Mouse (Mus musculus) MEL (cell line): ENCODE measurements around the gene Ranbp10. TPM values are rescaled to one million over a fixed set of nuclear protein-coding genes. Genes with fewer than 3 reads are reported as not detected.

ENCODE experiments used
- DNase-seq: peaks from one replicate; pipeline ENCODE4 v3.0.0; 2011; ENCODE audit warnings: low read depth, low spot score
- H3K27ac ChIP-seq: 2 replicates; pipeline ENCODE4 v1.5.1; 2012; ENCODE audit warnings: low read depth, mild to moderate bottlenecking, control low read depth, low read length, moderate library complexity; ENCODE audit not compliant: control insufficient read depth
- H3K27me3 ChIP-seq, 2 experiments: fragments of 150-350 bp in 1 of 2; sonication (generic) in 1 of 2; 2 replicates each; pipeline ENCODE4 v1.6.1; 2012; ENCODE audit warnings: low read length in 2 of 2, mild to moderate bottlenecking in 2 of 2, improper control_type of control experiment in 1 of 2, moderate library complexity in 1 of 2; ENCODE audit not compliant: insufficient read depth in 2 of 2, control insufficient read depth in 1 of 2
- H3K36me3 ChIP-seq, 2 experiments: 2 replicates each; pipeline ENCODE4 v1.6.1; 2012 to 2014; ENCODE audit warnings: low read length in 2 of 2, improper control_type of control experiment in 1 of 2, inconsistent platforms in 1 of 2, mild to moderate bottlenecking in 1 of 2; ENCODE audit not compliant: insufficient read depth in 2 of 2, control insufficient read depth in 1 of 2
- H3K4me1 ChIP-seq, 2 experiments: fragments of 150-350 bp in 1 of 2; sonication (generic) in 1 of 2; 2 replicates each; pipeline ENCODE4 v1.6.1; 2012; ENCODE audit warnings: low read length in 2 of 2, improper control_type of control experiment in 1 of 2, mild to moderate bottlenecking in 1 of 2; ENCODE audit not compliant: insufficient read depth in 2 of 2, control insufficient read depth in 1 of 2
- H3K4me3 ChIP-seq, 2 experiments: fragments of 150-350 bp in 1 of 2; sonication (generic) in 1 of 2; 2 replicates each; pipeline ENCODE4 v1.5.1; 2012; ENCODE audit warnings: low read depth in 2 of 2, low read length in 2 of 2, mild to moderate bottlenecking in 2 of 2, moderate library complexity in 2 of 2, control low read depth in 1 of 2, improper control_type of control experiment in 1 of 2; ENCODE audit not compliant: control insufficient read depth in 1 of 2, insufficient read depth in 1 of 2
- H3K79me2 ChIP-seq: 2 replicates; pipeline ENCODE4 v1.6.1; 2012; ENCODE audit warnings: mild to moderate bottlenecking, low read length, moderate library complexity; ENCODE audit not compliant: control insufficient read depth, poor library complexity, insufficient read depth
- H3K9ac ChIP-seq: 2 replicates; pipeline ENCODE4 v1.6.1; 2012; ENCODE audit warnings: low read depth, mild to moderate bottlenecking, control low read depth, low read length, moderate library complexity; ENCODE audit not compliant: control insufficient read depth, poor library complexity, severe bottlenecking
- H3K9me3 ChIP-seq: fragments of 150-350 bp; sonication (generic); replicated peaks from 2 replicates; pipeline ENCODE4 v1.6.1; 2012; ENCODE audit warnings: mild to moderate bottlenecking, low read length, improper control_type of control experiment, moderate library complexity; ENCODE audit not compliant: insufficient read depth
- BHLHE40 ChIP-seq: IDR thresholded peaks from 2 replicates; pipeline ENCODE4 v1.6.1; 2012; ENCODE audit warnings: low read depth, mild to moderate bottlenecking, inconsistent platforms, low read length, improper control_type of control experiment, borderline replicate concordance
- CHD1 ChIP-seq: IDR thresholded peaks from 2 replicates; pipeline ENCODE4 v1.6.1; 2012; ENCODE audit warnings: low read depth, mild to moderate bottlenecking, inconsistent platforms, low read length, improper control_type of control experiment
- CHD2 ChIP-seq: IDR thresholded peaks from 2 replicates; pipeline ENCODE4 v1.6.1; 2011; ENCODE audit warnings: low read length, improper control_type of control experiment
- CTCF ChIP-seq, 3 experiments: IDR thresholded peaks in 2 of 3; conservative IDR thresholded peaks in 1 of 3; 2 replicates each; pipeline ENCODE4 v1.5.1; 2011 to 2012; ENCODE audit warnings: low read length in 3 of 3, low read depth in 2 of 3, mild to moderate bottlenecking in 2 of 3, improper control_type of control experiment in 1 of 3, inconsistent platforms in 1 of 3, mixed read lengths in 1 of 3, moderate library complexity in 1 of 3; ENCODE audit not compliant: control insufficient read depth in 1 of 3, insufficient read depth in 1 of 3, poor library complexity in 1 of 3, severe bottlenecking in 1 of 3
- E2F4 ChIP-seq: IDR thresholded peaks from 2 replicates; pipeline ENCODE4 v1.6.1; 2011; ENCODE audit warnings: low read depth, low read length, improper control_type of control experiment, borderline replicate concordance
- ELF1 ChIP-seq: IDR thresholded peaks from 2 replicates; pipeline ENCODE4 v1.6.1; 2014; ENCODE audit warnings: low read depth, mild to moderate bottlenecking, inconsistent platforms, low read length, improper control_type of control experiment, moderate library complexity
- ETS1 ChIP-seq: IDR thresholded peaks from 2 replicates; pipeline ENCODE4 v1.6.1; 2012; ENCODE audit warnings: low read depth, mild to moderate bottlenecking, inconsistent platforms, low read length, improper control_type of control experiment, moderate library complexity
- GABPA ChIP-seq: IDR thresholded peaks from 2 replicates; pipeline ENCODE4 v1.6.1; 2012; ENCODE audit warnings: low read depth, mild to moderate bottlenecking, inconsistent platforms, low read length, improper control_type of control experiment, moderate library complexity
- GATA1 ChIP-seq: IDR thresholded peaks from 2 replicates; pipeline ENCODE4 v1.6.1; 2011; ENCODE audit warnings: low read depth, low read length, improper control_type of control experiment
- HCFC1 ChIP-seq: IDR thresholded peaks from 2 replicates; pipeline ENCODE4 v1.6.1; 2012; ENCODE audit warnings: low read depth, mild to moderate bottlenecking, inconsistent platforms, low read length, improper control_type of control experiment, moderate library complexity
- JUND ChIP-seq: IDR thresholded peaks from 2 replicates; pipeline ENCODE4 v1.6.1; 2011; ENCODE audit warnings: low read depth, mild to moderate bottlenecking, improper control_type of control experiment, low read length
- KAT2A ChIP-seq: conservative IDR thresholded peaks from 2 replicates; pipeline ENCODE4 v1.6.1; 2012; ENCODE audit warnings: low read depth, low read length, improper control_type of control experiment, inconsistent platforms
- MAFK ChIP-seq: IDR thresholded peaks from 2 replicates; pipeline ENCODE4 v1.6.1; 2011; ENCODE audit warnings: low read depth, mild to moderate bottlenecking, low read length, improper control_type of control experiment, borderline replicate concordance
- MAZ ChIP-seq: IDR thresholded peaks from 2 replicates; pipeline ENCODE4 v1.6.1; 2012; ENCODE audit warnings: low read depth, mild to moderate bottlenecking, inconsistent platforms, low read length, improper control_type of control experiment
- MYC ChIP-seq: IDR thresholded peaks from 2 replicates; pipeline ENCODE4 v1.6.1; 2011; ENCODE audit warnings: low read depth, mild to moderate bottlenecking, low read length, improper control_type of control experiment, moderate library complexity
- NELFE ChIP-seq: IDR thresholded peaks from 2 replicates; pipeline ENCODE4 v1.6.1; 2011; ENCODE audit warnings: low read depth, low read length, improper control_type of control experiment
- NRF1 ChIP-seq: IDR thresholded peaks from 2 replicates; pipeline ENCODE4 v1.6.1; 2014; ENCODE audit warnings: low read depth, mild to moderate bottlenecking, inconsistent platforms, low read length, improper control_type of control experiment, moderate library complexity; ENCODE audit not compliant: poor library complexity, insufficient read depth, severe bottlenecking
- POLR2A ChIP-seq, 2 experiments: IDR thresholded peaks; 2 replicates each; pipeline ENCODE4 v1.6.1; 2011 to 2012; ENCODE audit warnings: low read length in 2 of 2, mild to moderate bottlenecking in 2 of 2, control low read depth in 1 of 2, improper control_type of control experiment in 1 of 2, low read depth in 1 of 2, moderate library complexity in 1 of 2; ENCODE audit not compliant: control insufficient read depth in 1 of 2, insufficient read depth in 1 of 2, poor library complexity in 1 of 2
- POLR2AphosphoS2 ChIP-seq: IDR thresholded peaks from 2 replicates; pipeline ENCODE4 v1.6.1; 2011; ENCODE audit warnings: low read length, improper control_type of control experiment
- POLR2AphosphoS5 ChIP-seq: IDR thresholded peaks from 2 replicates; pipeline ENCODE4 v1.6.1; 2012; ENCODE audit warnings: low read depth, borderline replicate concordance, mild to moderate bottlenecking, inconsistent platforms, low read length, moderate library complexity, mixed read lengths
- RAD21 ChIP-seq: IDR thresholded peaks from 2 replicates; pipeline ENCODE4 v1.6.1; 2011; ENCODE audit warnings: mild to moderate bottlenecking, low read depth, low read length, improper control_type of control experiment
- RCOR1 ChIP-seq: IDR thresholded peaks from 2 replicates; pipeline ENCODE4 v1.6.1; 2012; ENCODE audit warnings: low read depth, mild to moderate bottlenecking, inconsistent platforms, low read length, improper control_type of control experiment
- SIN3A ChIP-seq: IDR thresholded peaks from 2 replicates; pipeline ENCODE4 v1.6.1; 2012; ENCODE audit warnings: low read length, improper control_type of control experiment, inconsistent platforms
- TAL1 ChIP-seq: IDR thresholded peaks from 2 replicates; pipeline ENCODE4 v1.6.1; 2012; ENCODE audit warnings: mild to moderate bottlenecking, inconsistent platforms, low read length, moderate library complexity, mixed read lengths
- TBP ChIP-seq: IDR thresholded peaks from 2 replicates; pipeline ENCODE4 v1.8.0; 2011; ENCODE audit warnings: low read depth, low read length, improper control_type of control experiment
- TCF12 ChIP-seq: IDR thresholded peaks from 2 replicates; pipeline ENCODE4 v1.6.1; 2014; ENCODE audit warnings: low read depth, mild to moderate bottlenecking, inconsistent platforms, low read length, improper control_type of control experiment, moderate library complexity
- UBTF ChIP-seq: IDR thresholded peaks from 2 replicates; pipeline ENCODE4 v1.6.1; 2012; ENCODE audit warnings: low read depth, mild to moderate bottlenecking, inconsistent platforms, low read length, improper control_type of control experiment, moderate library complexity, borderline replicate concordance; ENCODE audit not compliant: insufficient read depth
- USF1 ChIP-seq: IDR thresholded peaks from 2 replicates; pipeline ENCODE4 v1.6.1; 2014; ENCODE audit warnings: low read depth, mild to moderate bottlenecking, inconsistent platforms, low read length, improper control_type of control experiment, moderate library complexity
- USF2 ChIP-seq, 2 experiments: IDR thresholded peaks; 2 replicates each; pipeline ENCODE4 v1.6.1; 2011 to 2012; ENCODE audit warnings: improper control_type of control experiment in 2 of 2, low read length in 2 of 2, borderline replicate concordance in 1 of 2, inconsistent platforms in 1 of 2, low read depth in 1 of 2, mild to moderate bottlenecking in 1 of 2; ENCODE audit not compliant: insufficient read depth in 1 of 2
- ZC3H11A ChIP-seq: IDR thresholded peaks from 2 replicates; pipeline ENCODE4 v1.6.1; 2012; ENCODE audit warnings: low read depth, mild to moderate bottlenecking, inconsistent platforms, low read length, improper control_type of control experiment
- ZKSCAN1 ChIP-seq: IDR thresholded peaks from 2 replicates; pipeline ENCODE4 v1.6.1; 2012; ENCODE audit warnings: low read depth, mild to moderate bottlenecking, inconsistent platforms, low read length, improper control_type of control experiment, moderate library complexity
- ZMIZ1 ChIP-seq: IDR thresholded peaks from 2 replicates; pipeline ENCODE4 v1.6.1; 2012; ENCODE audit warnings: low read depth, mild to moderate bottlenecking, inconsistent platforms, low read length, improper control_type of control experiment, moderate library complexity
- ZNF384 ChIP-seq: IDR thresholded peaks from 2 replicates; pipeline ENCODE4 v1.6.1; 2012; ENCODE audit warnings: low read depth, mild to moderate bottlenecking, inconsistent platforms, low read length, improper control_type of control experiment
- polyA plus RNA-seq, 2 experiments: library from polyadenylated mRNA; stranded (reverse) in 1 of 2; unstranded in 1 of 2; fragments of >175 nt in 1 of 2; fragments of >200 nt in 1 of 2; gene quantifications; 2 replicates each; pipeline versions ENCODE4 v1.2.1 to v1.2.4; 2012; ENCODE audit warnings: low replicate concordance in 2 of 2, low read depth in 1 of 2; ENCODE audit not compliant: insufficient read length in 2 of 2, insufficient read depth in 1 of 2, missing spikeins in 1 of 2
- total RNA-seq: library from RNA; depleted of rRNA; stranded (reverse); fragments of 300-350 nt; gene quantifications from 2 replicates; pipeline ENCODE4 v1.2.3, GENCODE M21; 2012

The Ranbp10 gene
- total and polyA plus RNA-seq, 3 experiments = 7.4 to 22.1 TPM; not detected in 1

GRCm38 (mm10) chr8:105860143-105860981, 33.2 kb upstream of the Ranbp10 start, which contains the start of gene Nutf2 (continued):
- TF ChIP-seq NRF1 (no peak), KAT2A (peak; percentile 90), CTCF (IDR thresholded peaks at IDR 0.05 in 2 of 3, conservative IDR thresholded peaks at IDR 0.05 in 1 of 3; ENCODE audit: control insufficient read depth in 1 of 3, insufficient read depth in 1 of 3, low read depth in 2 of 3, low read length in 3 of 3, poor library complexity in 1 of 3, severe bottlenecking in 1 of 3) (no peak), USF2 (IDR thresholded peaks at IDR 0.05; ENCODE audit: borderline replicate concordance in 1 of 2, insufficient read depth in 1 of 2, low read depth in 1 of 2, low read length in 2 of 2) (no peak)

- DNase-seq = peak; percentile 82
- Histone ChIP-seq H3K4me1 (peaks cover 6 to 36% of the 10 kb centered on the region in 2 experiments), H3K9ac (peak overlapping the region; percentile 74), H3K36me3 (peaks cover 0 to 32% of the 10 kb centered on the region in 2 experiments; a peak in 2 of 4 replicates), H3K9me3 (no peaks in the 10 kb centered on the region), H3K4me3 (peak overlapping the region; percentile 37 to 56), H3K27ac (peak overlapping the region; percentile 91), H3K79me2 (peaks cover 51% of the 10 kb centered on the region), H3K27me3 (no peaks in the 10 kb centered on the region)
- peak; percentile 93 for TF ChIP-seq RCOR1
- no peak for TF ChIP-seq CHD2
- no peak for TF ChIP-seq ZC3H11A
- no peak for TF ChIP-seq JUND
- TF ChIP-seq ZMIZ1 = 0 out of 2 replicates have a peak, but pooled peaks have one; percentile 36
- TF ChIP-seq GABPA = no peak
- peak; percentile 90 for TF ChIP-seq TAL1
- peak; percentile 77 for TF ChIP-seq USF1
- TF ChIP-seq SIN3A = peak; percentile 86
- TF ChIP-seq ELF1 = 0 out of 2 replicates have a peak, but pooled peaks have one; percentile 24
- TF ChIP-seq RAD21 = no peak
- TF ChIP-seq MAFK = no peak
- TF ChIP-seq NELFE = no peak
- TF ChIP-seq NRF1 = no peak
- peak; percentile 100 for TF ChIP-seq BHLHE40
- TF ChIP-seq CHD1 = no peak
- TF ChIP-seq TCF12 = peak; percentile 92
- TF ChIP-seq E2F4 = no peak
- TF ChIP-seq HCFC1 = 0 out of 2 replicates have a peak, but pooled peaks have one; percentile 50
- no peak for TF ChIP-seq POLR2AphosphoS5
- TF ChIP-seq ZKSCAN1 = no peak
- 0 out of 2 replicates have a peak, but pooled peaks have one; percentile 62 for TF ChIP-seq MAZ
- peak; percentile 93 for TF ChIP-seq TBP
- TF ChIP-seq MYC = peak; percentile 91
- TF ChIP-seq ETS1 = peak; percentile 81
- TF ChIP-seq GATA1 = peak; percentile 87
- TF ChIP-seq POLR2A (IDR thresholded peaks at IDR 0.05; ENCODE audit: control insufficient read depth in 1 of 2, insufficient read depth in 1 of 2, low read depth in 1 of 2, low read length in 2 of 2, poor library complexity in 1 of 2) = no peak
- no peak for TF ChIP-seq USF2 (IDR thresholded peaks at IDR 0.05; ENCODE audit: borderline replicate concordance in 1 of 2, insufficient read depth in 1 of 2, low read depth in 1 of 2, low read length in 2 of 2)
- TF ChIP-seq ZNF384 = no peak
- TF ChIP-seq UBTF = no peak
- TF ChIP-seq POLR2AphosphoS2 = no peak
These were observed 32.2 kb upstream of the Ranbp10 start for GRCm38 (mm10) chr8:105859314-105859713.
